Mouse (Mus musculus): ENCODE measurements at regions not wholly inside any gene's neighbourhood (a gene's known extent, or its start where the extent isn't known, plus 50 kb on each side); places are given as distances from the start of the nearest gene placed in this dataset.

DNA sequence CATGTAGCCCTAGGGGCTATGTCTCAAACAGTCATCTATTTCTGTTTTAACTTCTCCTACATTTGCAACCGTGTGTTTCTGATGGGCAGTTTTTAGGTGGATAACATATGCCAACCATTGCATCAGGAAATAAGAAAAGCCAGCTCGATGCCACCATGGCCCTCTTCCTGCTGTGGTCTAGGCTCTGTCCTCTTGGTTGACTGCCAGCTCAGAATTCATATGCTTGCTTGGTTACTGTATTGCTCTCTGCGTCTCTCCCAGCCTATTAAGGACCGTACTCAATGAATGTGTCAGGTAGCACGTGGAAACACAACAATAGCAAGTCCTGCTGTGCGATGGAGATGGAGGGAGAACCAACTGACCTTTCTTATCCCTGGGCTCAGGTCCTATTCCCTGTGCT is 174.4 kb upstream of the 9630041A04Rik start:
- H3K9me3 ChIP-seq (ENCODE audit: control insufficient read depth), result no peaks in the 10 kb centered on the region
- ATAC-seq, result no peak
- H3K9ac ChIP-seq (ENCODE audit: low read depth, low read length), result no peak overlapping the region
- no peak overlapping the region for H3K27ac ChIP-seq (ENCODE audit: low read depth, low read length)
- 90% methylated on average over 6 of the region's 6 CpGs for WGBS
- no peaks in the 10 kb centered on the region for H3K4me1 ChIP-seq (replicated peaks; ENCODE audit: control insufficient read depth, insufficient read depth, low read length)
- H3K27me3 ChIP-seq (replicated peaks; ENCODE audit: control insufficient read depth, insufficient read depth, low read length), result no peaks in the 10 kb centered on the region; the same call in 1 of the 2 replicates
- TF ChIP-seq CTCF (IDR thresholded peaks at IDR 0.05; ENCODE audit: low read depth), result no peak
- no peak overlapping the region for H3K4me2 ChIP-seq (replicated peaks; ENCODE audit: low read depth)
- no peaks in the 10 kb centered on the region for H3K36me3 ChIP-seq (ENCODE audit: control insufficient read depth, insufficient read depth)
- H3K4me3 ChIP-seq (ENCODE audit: low read depth, low read length), result no peak overlapping the region

DNA sequence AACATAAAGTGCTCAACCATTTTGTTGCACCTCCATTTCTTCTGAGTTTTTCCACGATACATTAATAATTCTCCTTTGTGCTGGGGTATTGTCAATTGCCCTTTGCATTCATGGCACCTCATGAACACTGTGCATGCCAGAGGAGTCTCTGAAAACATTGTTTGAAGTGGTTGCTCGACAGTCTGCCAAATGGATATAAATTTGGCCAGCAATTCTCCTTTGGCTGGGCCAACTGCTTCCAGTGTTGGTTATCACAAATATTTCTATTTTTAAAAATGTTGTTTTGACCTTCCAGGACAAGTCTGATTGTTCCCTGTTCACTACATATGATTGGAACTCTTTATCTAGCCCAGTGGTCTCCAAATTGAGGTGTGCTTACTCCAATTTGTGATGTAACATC is 184.1 kb upstream of the 9630041A04Rik start:
- no peak for ATAC-seq
- Histone ChIP-seq H3K27me3 (replicated peaks; ENCODE audit: control insufficient read depth, insufficient read depth, low read length) (no peaks in the 10 kb centered on the region), H3K4me1 (replicated peaks; ENCODE audit: control insufficient read depth, insufficient read depth, low read length) (no peaks in the 10 kb centered on the region), H3K36me3 (ENCODE audit: control insufficient read depth, insufficient read depth) (no peaks in the 10 kb centered on the region), H3K27ac (ENCODE audit: low read depth, low read length) (no peak overlapping the region), H3K4me3 (ENCODE audit: low read depth, low read length) (no peak overlapping the region), H3K9ac (ENCODE audit: low read depth, low read length) (no peak overlapping the region), H3K4me2 (replicated peaks; ENCODE audit: low read depth) (no peak overlapping the region), H3K9me3 (ENCODE audit: control insufficient read depth) (no peaks in the 10 kb centered on the region)
- no peak for TF ChIP-seq CTCF (IDR thresholded peaks at IDR 0.05; ENCODE audit: low read depth)
- 90% methylated on average over 2 of the region's 2 CpGs for WGBS

DNA sequence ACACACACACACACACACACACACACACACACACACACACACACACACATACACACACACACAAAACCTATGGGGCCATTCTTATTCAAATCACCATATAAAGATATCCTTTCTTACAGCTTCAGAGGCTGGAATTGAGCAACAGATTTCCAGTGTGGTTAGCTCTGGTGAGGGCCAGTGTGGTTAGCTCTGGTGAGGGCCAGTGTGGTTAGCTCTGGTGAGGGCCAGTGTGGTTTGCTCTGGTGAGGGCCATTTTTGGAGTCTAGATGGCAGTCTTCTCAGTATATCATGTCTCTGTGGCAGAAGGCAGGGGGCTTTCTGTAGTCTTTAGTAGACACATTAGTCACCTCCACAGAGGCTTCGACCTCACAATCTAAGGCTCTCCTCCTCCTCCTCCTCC is 191.5 kb upstream of the 9630041A04Rik start:
- Histone ChIP-seq H3K9me3 (ENCODE audit: control insufficient read depth) (no peaks in the 10 kb centered on the region), H3K4me3 (ENCODE audit: low read depth, low read length) (no peak overlapping the region), H3K4me2 (replicated peaks; ENCODE audit: low read depth) (no peak overlapping the region), H3K9ac (ENCODE audit: low read depth, low read length) (no peak overlapping the region), H3K4me1 (replicated peaks; ENCODE audit: control insufficient read depth, insufficient read depth, low read length) (no peaks in the 10 kb centered on the region), H3K36me3 (ENCODE audit: control insufficient read depth, insufficient read depth) (no peaks in the 10 kb centered on the region), H3K27ac (ENCODE audit: low read depth, low read length) (no peak overlapping the region), H3K27me3 (replicated peaks; ENCODE audit: control insufficient read depth, insufficient read depth, low read length) (no peaks in the 10 kb centered on the region)
- no peak for TF ChIP-seq CTCF (IDR thresholded peaks at IDR 0.05; ENCODE audit: low read depth)
- WGBS, result 71% methylated on average over 1 of the region's 1 CpGs
- no peak for ATAC-seq

DNA sequence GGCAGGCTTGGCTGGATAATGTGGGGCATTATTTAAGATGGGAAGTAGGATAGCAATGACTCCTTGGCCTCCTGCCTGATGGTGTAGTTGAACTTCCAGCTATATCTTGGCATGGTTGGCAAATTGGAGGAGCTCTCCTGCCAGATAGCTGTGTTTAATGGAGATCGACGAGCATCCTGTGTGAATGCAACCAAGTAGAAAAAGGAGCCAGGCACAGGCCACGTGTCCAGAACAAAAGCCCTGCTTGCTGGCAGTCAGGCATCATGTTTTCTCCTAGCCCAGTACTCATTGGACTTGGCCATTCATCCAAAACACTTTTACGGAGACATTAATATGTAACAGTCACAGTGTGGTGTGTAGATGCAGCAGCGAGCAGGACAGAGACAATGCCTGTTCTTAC is 211.8 kb upstream of the 9630041A04Rik start:
- H3K4me3 ChIP-seq (ENCODE audit: low read depth, low read length), result no peak overlapping the region
- H3K27ac ChIP-seq (ENCODE audit: low read depth, low read length), result no peak overlapping the region
- no peak for ATAC-seq
- no peaks in the 10 kb centered on the region for H3K36me3 ChIP-seq (ENCODE audit: control insufficient read depth, insufficient read depth)
- WGBS, result 76% methylated on average over 5 of the region's 5 CpGs
- H3K9me3 ChIP-seq (ENCODE audit: control insufficient read depth), result 0 out of 2 replicates have a peak, but pooled peaks cover 4% of the 10 kb centered on the region
- no peaks in the 10 kb centered on the region for H3K4me1 ChIP-seq (replicated peaks; ENCODE audit: control insufficient read depth, insufficient read depth, low read length)
- no peak overlapping the region for H3K4me2 ChIP-seq (replicated peaks; ENCODE audit: low read depth)
- no peak overlapping the region for H3K9ac ChIP-seq (ENCODE audit: low read depth, low read length)
- TF ChIP-seq CTCF (IDR thresholded peaks at IDR 0.05; ENCODE audit: low read depth), result no peak
- no peaks in the 10 kb centered on the region for H3K27me3 ChIP-seq (replicated peaks; ENCODE audit: control insufficient read depth, insufficient read depth, low read length)

DNA sequence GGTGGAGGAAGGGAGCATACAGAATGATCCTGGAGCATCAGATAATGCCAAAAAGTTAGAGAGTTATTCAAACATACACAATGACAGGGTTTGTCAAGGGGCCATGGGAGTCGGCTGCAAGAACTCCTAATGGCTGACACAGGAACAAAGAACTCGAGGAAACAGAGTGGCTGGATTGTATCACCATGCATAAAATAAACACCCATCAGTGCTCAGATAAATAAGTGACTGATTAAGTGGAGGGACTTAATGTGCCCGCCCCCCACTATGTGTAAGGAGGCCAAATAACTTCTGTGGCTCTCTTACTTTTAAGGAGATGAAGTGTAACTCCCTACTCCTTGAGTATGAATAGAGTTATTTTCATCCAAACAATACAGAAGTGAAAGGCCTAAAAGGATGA is 220.1 kb upstream of the 9630041A04Rik start:
- H3K9me3 ChIP-seq (ENCODE audit: control insufficient read depth), result 0 out of 2 replicates have a peak, but pooled peaks cover 4% of the 10 kb centered on the region
- WGBS, result 13% methylated on average over 3 of the region's 3 CpGs
- no peak overlapping the region for H3K9ac ChIP-seq (ENCODE audit: low read depth, low read length)
- H3K36me3 ChIP-seq (ENCODE audit: control insufficient read depth, insufficient read depth), result no peaks in the 10 kb centered on the region
- H3K4me2 ChIP-seq (replicated peaks; ENCODE audit: low read depth), result no peak overlapping the region
- H3K27ac ChIP-seq (ENCODE audit: low read depth, low read length), result no peak overlapping the region
- H3K4me1 ChIP-seq (replicated peaks; ENCODE audit: control insufficient read depth, insufficient read depth, low read length), result no peaks in the 10 kb centered on the region
- no peak for TF ChIP-seq CTCF (IDR thresholded peaks at IDR 0.05; ENCODE audit: low read depth)
- H3K27me3 ChIP-seq (replicated peaks; ENCODE audit: control insufficient read depth, insufficient read depth, low read length), result no peaks in the 10 kb centered on the region
- ATAC-seq, result 0 out of 2 replicates have a peak, but pooled peaks have one; percentile 38
- H3K4me3 ChIP-seq (ENCODE audit: low read depth, low read length), result no peak overlapping the region

DNA sequence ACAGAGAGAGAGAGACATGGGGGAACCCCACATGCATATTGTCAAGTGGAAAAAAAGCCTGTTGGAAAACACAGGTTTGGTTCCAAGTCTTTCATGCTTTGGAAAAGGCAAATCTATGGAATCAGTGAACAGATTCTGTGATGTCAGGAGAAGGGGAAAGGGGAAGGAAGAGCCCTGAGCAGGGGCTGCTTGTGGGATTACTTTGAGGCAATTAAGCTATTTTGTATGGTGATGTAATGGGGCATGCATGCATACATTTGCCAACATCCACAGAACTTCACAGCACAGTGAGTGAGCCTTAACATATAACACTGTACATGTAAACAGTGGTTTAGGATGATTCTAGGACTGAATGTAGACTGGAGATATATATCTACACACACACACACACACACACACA is 221.0 kb upstream of the 9630041A04Rik start:
- no peak overlapping the region for H3K4me3 ChIP-seq (ENCODE audit: low read depth, low read length)
- H3K27me3 ChIP-seq (replicated peaks; ENCODE audit: control insufficient read depth, insufficient read depth, low read length), result no peaks in the 10 kb centered on the region
- no peak for TF ChIP-seq CTCF (IDR thresholded peaks at IDR 0.05; ENCODE audit: low read depth)
- ATAC-seq, result no peak
- no peak overlapping the region for H3K27ac ChIP-seq (ENCODE audit: low read depth, low read length)
- no peak overlapping the region for H3K4me2 ChIP-seq (replicated peaks; ENCODE audit: low read depth)
- no peaks in the 10 kb centered on the region for H3K36me3 ChIP-seq (ENCODE audit: control insufficient read depth, insufficient read depth)
- 0 out of 2 replicates have a peak, but pooled peaks cover 4% of the 10 kb centered on the region for H3K9me3 ChIP-seq (ENCODE audit: control insufficient read depth)
- H3K4me1 ChIP-seq (replicated peaks; ENCODE audit: control insufficient read depth, insufficient read depth, low read length), result no peaks in the 10 kb centered on the region
- H3K9ac ChIP-seq (ENCODE audit: low read depth, low read length), result no peak overlapping the region

DNA sequence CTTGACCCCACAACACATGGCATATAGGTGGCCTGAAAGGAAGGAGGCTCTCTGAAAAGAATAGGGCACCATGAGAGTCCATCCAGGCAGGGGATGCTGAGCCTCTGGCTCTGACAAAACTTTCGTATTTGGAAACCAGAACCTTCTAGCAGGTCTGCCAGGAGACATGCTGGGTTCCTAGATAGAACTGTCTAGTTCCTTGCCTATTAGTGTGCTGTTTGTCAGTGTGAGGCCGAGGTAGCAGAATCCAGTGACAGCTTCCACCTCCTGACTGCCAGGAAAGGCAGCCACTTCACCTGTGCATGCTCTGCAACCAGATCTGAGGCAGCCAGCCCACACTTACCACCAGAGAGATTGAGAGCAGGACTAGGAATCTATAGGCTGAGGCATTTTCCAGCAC is 245.4 kb upstream of the 9630041A04Rik start:
- H3K36me3 ChIP-seq (ENCODE audit: control insufficient read depth, insufficient read depth), result no peaks in the 10 kb centered on the region
- no peak for TF ChIP-seq CTCF (IDR thresholded peaks at IDR 0.05; ENCODE audit: low read depth)
- H3K27me3 ChIP-seq (replicated peaks; ENCODE audit: control insufficient read depth, insufficient read depth, low read length), result no peaks in the 10 kb centered on the region
- H3K9me3 ChIP-seq (ENCODE audit: control insufficient read depth), result no peaks in the 10 kb centered on the region
- no peak overlapping the region for H3K9ac ChIP-seq (ENCODE audit: low read depth, low read length)
- no peak overlapping the region for H3K4me3 ChIP-seq (ENCODE audit: low read depth, low read length)
- H3K4me2 ChIP-seq (replicated peaks; ENCODE audit: low read depth), result no peak overlapping the region
- ATAC-seq, result no peak
- H3K4me1 ChIP-seq (replicated peaks; ENCODE audit: control insufficient read depth, insufficient read depth, low read length), result no peaks in the 10 kb centered on the region
- no peak overlapping the region for H3K27ac ChIP-seq (ENCODE audit: low read depth, low read length)
- 74% methylated on average over 2 of the region's 2 CpGs for WGBS

All from intestine, postnatal 0 days (tissue).